Mouse (Mus musculus) testis, adult 2 months (tissue): ENCODE measurements around the gene Slc37a3. TPM values are rescaled to one million over a fixed set of nuclear protein-coding genes. Genes with fewer than 3 reads are reported as not detected.

Experiments
- H3K27ac ChIP-seq: fragments of 200-500 bp; 2 replicates; pipeline ENCODE4 v1.5.1; 2012; ENCODE audit warnings: low read depth, low read length; ENCODE audit not compliant: control insufficient read depth, insufficient read depth
- H3K27me3 ChIP-seq: fragments of 200-500 bp; 2 replicates; pipeline ENCODE4 v1.6.1; 2012; ENCODE audit warnings: mild to moderate bottlenecking, low read length, moderate library complexity; ENCODE audit not compliant: control insufficient read depth, insufficient read depth
- H3K36me3 ChIP-seq: fragments of 200-500 bp; 2 replicates; pipeline ENCODE4 v1.6.1; 2012; ENCODE audit warnings: mild to moderate bottlenecking, low read length; ENCODE audit not compliant: control insufficient read depth, insufficient read depth
- H3K4me1 ChIP-seq: fragments of 200-500 bp; 2 replicates; pipeline ENCODE4 v1.6.1; 2012; ENCODE audit warnings: low read length; ENCODE audit not compliant: control insufficient read depth, insufficient read depth
- H3K4me3 ChIP-seq: fragments of 200-500 bp; 2 replicates; pipeline ENCODE4 v1.5.1; 2012; ENCODE audit warnings: low read depth, mild to moderate bottlenecking, low read length, moderate library complexity, mixed read lengths; ENCODE audit not compliant: control insufficient read depth
- CTCF ChIP-seq: fragments of 200-500 bp; IDR thresholded peaks from 2 replicates; pipeline ENCODE4 v1.5.1; 2012; ENCODE audit warnings: low read depth, mild to moderate bottlenecking, inconsistent platforms, low read length, moderate library complexity; ENCODE audit not compliant: control insufficient read depth, insufficient read depth, insufficient replicate concordance
- POLR2A ChIP-seq: fragments of 200-500 bp; IDR thresholded peaks from 2 replicates; pipeline ENCODE4 v1.6.1; 2012; ENCODE audit warnings: low read depth, mild to moderate bottlenecking, inconsistent platforms, low read length, moderate library complexity; ENCODE audit not compliant: control insufficient read depth
- polyA plus RNA-seq: library from polyadenylated mRNA; depleted of rRNA; stranded (reverse); fragments of >200 nt; gene quantifications from 2 replicates; pipeline ENCODE4 v1.2.3, GENCODE M21; 2012; rRNA removed

Gene Slc37a3
- polyA plus RNA-seq, 1 experiment, result 7.0 TPM

- Histone ChIP-seq H3K36me3 (no peaks in the 10 kb centered on the region), H3K27ac (no peak overlapping the region), H3K27me3 (no peaks in the 10 kb centered on the region), H3K4me1 (no peaks in the 10 kb centered on the region), H3K4me3 (no peak overlapping the region)
- no peak for TF ChIP-seq POLR2A
- TF ChIP-seq CTCF, result no peak
Observed at GRCm38 (mm10) chr6:39289721-39290120, 87.8 kb downstream of the Slc37a3 start.

GRCm38 (mm10) chr6:39287782-39288181, 89.7 kb downstream of the Slc37a3 start:
- H3K27me3 ChIP-seq, result no peaks in the 10 kb centered on the region
- no peak overlapping the region for H3K27ac ChIP-seq
- no peaks in the 10 kb centered on the region for H3K4me1 ChIP-seq
- H3K4me3 ChIP-seq, result no peak overlapping the region
- TF ChIP-seq POLR2A (no peak), CTCF (no peak)
- H3K36me3 ChIP-seq, result no peaks in the 10 kb centered on the region

- no peak overlapping the region for H3K4me3 ChIP-seq
- TF ChIP-seq CTCF (no peak), POLR2A (no peak)
- H3K27me3 ChIP-seq, result no peaks in the 10 kb centered on the region
- H3K4me1 ChIP-seq, result no peaks in the 10 kb centered on the region
- no peak overlapping the region for H3K27ac ChIP-seq
- H3K36me3 ChIP-seq, result no peaks in the 10 kb centered on the region
Observed at GRCm38 (mm10) chr6:39286732-39287083, 90.8 kb downstream of the Slc37a3 start.

- no peak overlapping the region for H3K27ac ChIP-seq
- H3K36me3 ChIP-seq, result no peaks in the 10 kb centered on the region
- TF ChIP-seq CTCF, result no peak
- TF ChIP-seq POLR2A, result no peak
- no peak overlapping the region for H3K4me3 ChIP-seq
- no peaks in the 10 kb centered on the region for H3K27me3 ChIP-seq
- H3K4me1 ChIP-seq, result no peaks in the 10 kb centered on the region
Observed at GRCm38 (mm10) chr6:39286053-39286731, 91.3 kb downstream of the Slc37a3 start.

- Histone ChIP-seq H3K36me3 (no peaks in the 10 kb centered on the region), H3K4me3 (no peak overlapping the region), H3K27ac (no peak overlapping the region), H3K4me1 (no peaks in the 10 kb centered on the region), H3K27me3 (no peaks in the 10 kb centered on the region)
- TF ChIP-seq POLR2A (no peak), CTCF (no peak)
Observed at GRCm38 (mm10) chr6:39284836-39285235, 92.6 kb downstream of the Slc37a3 start.

Other genes starting within 250 kb of the Slc37a3 start
- 3.9 and 5.1 TPM in 2 replicates for gene Kdm7a, start 170.9 kb downstream of the Slc37a3 start, polyA plus RNA-seq
- gene Rab19, start 3.5 kb upstream of the Slc37a3 start, polyA plus RNA-seq, result 0.26 and 0.77 TPM in 2 replicates
- gene Mkrn1, start 42.8 kb upstream of the Slc37a3 start, polyA plus RNA-seq, result 366 and 374 TPM in 2 replicates
- gene Dennd2a, start 180.2 kb upstream of the Slc37a3 start, polyA plus RNA-seq, result 9.5 and 10.0 TPM in 2 replicates
- 4.2 and 5.5 TPM in 2 replicates for gene Adck2, start 196.2 kb upstream of the Slc37a3 start, polyA plus RNA-seq
- gene Gm42420, start 208.1 kb upstream of the Slc37a3 start, polyA plus RNA-seq, result 0.90 and 1.0 TPM in 2 replicates
- 127 and 128 TPM in 2 replicates for gene Ndufb2, start 214.9 kb upstream of the Slc37a3 start, polyA plus RNA-seq